Mouse (Mus musculus) neural tube, embryonic 15.5 days (tissue): ENCODE data around the gene Foxp1. TPM values are rescaled to one million over a fixed set of nuclear protein-coding genes. Genes with fewer than 3 reads are reported as not detected.

Experiments
- ATAC-seq: fragments of 200-750 bp; cut with Nextera tagmentation; 2 replicates; pipeline ENCODE4 v1.8.0; 2017; ENCODE audit warnings: mild to moderate bottlenecking, moderate TSS enrichment, moderate library complexity; ENCODE audit not compliant: low FRiP score
- H3K27ac ChIP-seq: fragments of 300-500 bp; sonication (generic); replicated peaks from 2 replicates; pipeline ENCODE4 v1.5.1; 2015; ENCODE audit warnings: mild to moderate bottlenecking, inconsistent platforms
- H3K27me3 ChIP-seq: fragments of 300-500 bp; sonication (generic); replicated peaks from 2 replicates; pipeline ENCODE4 v1.6.1; 2015; ENCODE audit warnings: inconsistent platforms
- H3K36me3 ChIP-seq: fragments of 300-500 bp; sonication (generic); 2 replicates; pipeline ENCODE4 v1.6.1; 2015; ENCODE audit warnings: inconsistent platforms
- H3K4me1 ChIP-seq: fragments of 300-500 bp; sonication (generic); 2 replicates; pipeline ENCODE4 v1.6.1; 2015; ENCODE audit warnings: inconsistent platforms
- H3K4me2 ChIP-seq: fragments of 300-500 bp; sonication (generic); 2 replicates; pipeline ENCODE4 v1.6.1; 2015; ENCODE audit warnings: inconsistent platforms, mild to moderate bottlenecking, moderate library complexity
- H3K4me3 ChIP-seq: fragments of 300-500 bp; sonication (generic); replicated peaks from 2 replicates; pipeline ENCODE4 v1.5.1; 2015; ENCODE audit warnings: mild to moderate bottlenecking, inconsistent platforms
- H3K9ac ChIP-seq: fragments of 300-500 bp; sonication (generic); replicated peaks from 2 replicates; pipeline ENCODE4 v1.6.1; 2015; ENCODE audit warnings: mild to moderate bottlenecking, inconsistent platforms
- H3K9me3 ChIP-seq: fragments of 300-500 bp; sonication (generic); replicated peaks from 2 replicates; pipeline ENCODE4 v1.6.1; 2016; ENCODE audit warnings: inconsistent platforms
- WGBS: fragments of 180-500 bp; shearing (Covaris S2); methylation state at CpG from one replicate; pipeline ENCODE4 v1.1.7; 2015; ENCODE audit warnings: mixed read lengths; 5-methylcytosine and 5-hydroxymethylcytosine counted together
- polyA plus RNA-seq: library from polyadenylated mRNA; unstranded; fragments of >200 nt; fragmentation: Nextera tagmentation; extraction: Ambion mirVana; gene quantifications from 2 replicates; pipeline ENCODE4 v1.2.1, GENCODE M21; 2015

Foxp1 gene
- polyA plus RNA-seq, 1 experiment from 2014 or later, result 51.0 TPM

DNA sequence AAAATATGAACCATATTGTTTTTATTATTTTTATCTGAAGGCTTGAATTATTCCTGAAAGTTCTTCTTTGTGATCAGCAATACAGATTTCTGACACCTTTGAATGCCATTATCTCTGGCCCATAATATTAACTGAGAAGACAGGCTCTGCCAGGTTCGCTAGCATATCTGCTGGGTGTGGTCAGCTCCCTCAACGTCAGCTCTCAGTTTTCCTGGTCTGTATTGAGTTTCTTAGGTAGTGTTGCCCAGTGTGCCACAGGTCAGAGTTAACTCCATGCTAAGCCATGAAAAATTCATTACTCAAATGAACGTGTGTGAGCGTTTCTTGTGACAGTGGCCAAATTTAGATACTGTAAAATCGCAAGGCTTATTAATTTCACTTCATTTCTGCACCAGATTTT, 26.4 kb downstream of the Foxp1 start:
- ATAC-seq, result no peak
- H3K9ac ChIP-seq, result no peak overlapping the region

DNA sequence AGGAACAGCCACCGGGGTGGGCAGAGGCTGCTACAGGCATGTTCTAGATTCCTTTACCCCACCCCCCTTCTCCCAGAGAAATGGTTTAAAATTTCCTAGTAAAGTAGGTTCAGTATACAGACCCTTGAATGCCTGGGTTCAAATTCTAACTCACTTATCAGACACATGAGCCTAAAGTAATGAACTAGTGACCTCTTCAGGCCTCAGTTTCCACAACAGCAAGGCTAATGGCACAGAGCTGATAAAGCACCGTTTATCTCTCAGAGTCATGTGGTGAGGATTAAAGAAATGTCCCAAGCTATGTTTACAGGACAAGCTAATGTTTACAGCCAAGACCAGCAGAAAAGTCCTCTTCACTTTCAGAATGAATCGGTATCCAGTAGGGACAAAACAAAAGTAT, 29.6 kb downstream of the Foxp1 start:
- WGBS, result 63% methylated on average over 3 of the region's 3 CpGs
- no peak for ATAC-seq
- Histone ChIP-seq H3K36me3 (no peaks in the 10 kb centered on the region), H3K9me3 (no peaks in the 10 kb centered on the region), H3K27ac (no peak overlapping the region), H3K4me2 (no peak overlapping the region), H3K27me3 (peaks cover 6% of the 10 kb centered on the region), H3K4me1 (no peaks in the 10 kb centered on the region), H3K9ac (no peak overlapping the region), H3K4me3 (no peak overlapping the region)

More for the DNA sequence above, 26.4 kb downstream of the Foxp1 start:
- Histone ChIP-seq H3K4me1 (no peaks in the 10 kb centered on the region), H3K9me3 (no peaks in the 10 kb centered on the region), H3K4me2 (no peak overlapping the region), H3K27me3 (no peaks in the 10 kb centered on the region), H3K4me3 (no peak overlapping the region), H3K36me3 (no peaks in the 10 kb centered on the region), H3K27ac (no peak overlapping the region)
- WGBS, result 76% methylated on average over 5 of the region's 5 CpGs

DNA sequence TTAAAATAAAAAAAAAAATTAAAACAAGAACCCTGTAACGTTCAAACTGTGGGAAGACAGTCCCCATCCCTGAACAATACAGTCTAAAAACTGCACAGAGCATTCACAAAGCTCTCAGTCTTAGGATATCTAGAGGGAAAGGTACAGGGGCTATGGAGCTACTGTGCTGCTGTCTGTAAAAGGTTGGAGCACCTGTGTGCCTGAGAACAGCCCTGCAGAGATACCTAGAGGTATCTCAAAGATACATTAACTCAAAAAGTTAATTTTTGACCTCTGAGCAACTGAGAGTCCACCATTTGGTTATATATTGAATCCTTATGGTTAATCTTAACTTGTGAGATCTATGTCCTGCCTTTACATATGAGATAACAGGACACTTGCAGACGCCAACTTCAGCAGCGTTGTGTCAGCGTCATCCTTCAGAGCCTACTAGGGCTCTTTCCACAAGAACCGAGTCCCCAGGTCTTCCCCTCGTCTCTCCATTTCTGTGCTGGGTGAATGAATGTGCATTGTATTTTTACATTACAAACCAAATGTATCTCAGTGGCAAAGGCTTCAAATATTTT, 30.5 kb downstream of the Foxp1 start:
- no peak overlapping the region for H3K4me2 ChIP-seq
- H3K27ac ChIP-seq, result no peak overlapping the region
- no peaks in the 10 kb centered on the region for H3K36me3 ChIP-seq
- no peak for ATAC-seq
- WGBS, result 91% methylated on average over 6 of the region's 6 CpGs
- no peak overlapping the region for H3K9ac ChIP-seq
- H3K4me3 ChIP-seq, result no peak overlapping the region
- H3K9me3 ChIP-seq, result no peaks in the 10 kb centered on the region
- no peaks in the 10 kb centered on the region for H3K4me1 ChIP-seq
- H3K27me3 ChIP-seq, result peaks cover 6% of the 10 kb centered on the region

DNA sequence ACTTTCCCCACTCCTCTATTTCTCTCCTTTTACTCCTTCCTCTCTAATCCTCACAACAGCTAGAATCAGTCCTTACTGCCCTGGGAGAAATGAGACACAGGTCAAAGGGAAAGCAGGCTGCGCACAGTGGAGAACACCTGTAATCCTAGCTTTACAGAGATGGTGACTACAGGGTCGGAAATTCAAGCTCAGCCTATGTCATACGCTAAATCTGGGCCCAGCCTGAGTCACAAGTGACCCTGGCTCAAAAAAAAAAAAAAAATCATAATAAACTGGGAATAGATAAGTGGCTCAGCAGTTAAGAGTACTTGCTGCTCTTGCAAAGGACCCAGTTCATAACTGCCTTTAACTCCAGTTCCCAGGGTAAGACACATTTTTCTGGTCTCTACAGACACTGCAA, 31.4 kb downstream of the Foxp1 start:
- Histone ChIP-seq H3K9ac (no peak overlapping the region), H3K27ac (no peak overlapping the region), H3K4me1 (peaks cover 2% of the 10 kb centered on the region), H3K27me3 (peaks cover 6% of the 10 kb centered on the region), H3K9me3 (no peaks in the 10 kb centered on the region), H3K4me3 (no peak overlapping the region), H3K36me3 (no peaks in the 10 kb centered on the region), H3K4me2 (no peak overlapping the region)
- no peak for ATAC-seq
- WGBS, result 95% methylated on average over 3 of the region's 3 CpGs

DNA sequence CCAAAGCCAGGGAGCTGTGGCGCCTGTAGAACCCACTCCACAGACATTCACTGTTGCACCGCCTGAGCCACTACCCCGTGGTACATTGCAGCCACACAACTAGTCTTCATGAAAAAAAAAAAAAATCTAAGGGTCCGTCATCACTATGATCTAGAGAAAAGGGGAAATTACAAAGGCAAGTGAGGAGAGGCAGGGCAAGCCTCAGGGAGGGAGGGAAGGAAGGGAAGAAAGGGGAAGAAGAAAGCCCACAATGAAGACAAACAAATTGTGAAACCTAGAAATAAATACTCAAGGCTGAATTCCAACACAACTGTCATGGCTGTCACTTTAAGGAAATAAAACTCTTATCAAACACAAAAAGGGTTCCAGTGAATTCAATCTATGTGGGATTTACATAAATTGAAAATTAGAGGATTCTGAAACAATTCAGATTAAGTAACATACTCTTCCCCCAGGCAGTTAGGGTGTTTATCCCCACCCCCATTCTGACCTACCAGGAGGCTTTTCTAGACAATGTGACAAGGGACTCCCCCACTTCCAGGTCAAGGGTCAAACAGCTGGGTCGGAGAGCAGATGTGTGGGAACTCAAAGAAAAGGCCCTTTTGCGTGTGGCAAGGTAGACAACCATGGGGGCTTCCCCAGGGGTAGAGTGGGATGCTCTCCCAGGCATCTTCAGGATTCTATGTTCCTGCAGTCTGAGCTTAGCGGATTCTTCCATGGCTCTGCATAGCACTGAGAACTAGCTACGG, 32.4 kb downstream of the Foxp1 start:
- Histone ChIP-seq H3K4me2 (no peak overlapping the region), H3K9me3 (no peaks in the 10 kb centered on the region), H3K9ac (no peak overlapping the region), H3K27ac (no peak overlapping the region), H3K27me3 (peaks cover 6% of the 10 kb centered on the region), H3K4me1 (peaks cover 13% of the 10 kb centered on the region), H3K36me3 (no peaks in the 10 kb centered on the region), H3K4me3 (no peak overlapping the region)
- WGBS, result 81% methylated on average over 8 of the region's 8 CpGs
- ATAC-seq, result no peak

DNA sequence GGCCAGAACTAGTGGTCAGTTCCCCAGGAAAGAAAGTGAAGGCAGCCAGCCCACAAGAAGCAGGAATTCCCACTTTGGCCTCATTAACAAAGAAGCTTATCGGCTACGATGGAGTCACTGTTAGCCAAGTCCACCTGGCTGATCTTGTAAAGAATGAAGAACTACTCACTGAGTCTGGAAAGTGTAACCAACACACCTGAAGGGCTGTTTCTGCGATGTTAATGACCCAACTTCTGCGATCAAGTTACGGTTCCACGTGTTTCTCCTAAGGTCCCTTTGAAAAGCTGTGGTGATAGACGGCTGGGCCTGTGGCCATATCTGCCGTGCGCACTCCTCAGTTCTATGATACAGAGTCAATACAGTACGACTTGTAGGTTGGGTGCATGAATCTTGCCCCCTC, 33.1 kb downstream of the Foxp1 start:
- H3K4me2 ChIP-seq, result no peak overlapping the region
- H3K27ac ChIP-seq, result no peak overlapping the region
- no peak for ATAC-seq
- H3K36me3 ChIP-seq, result no peaks in the 10 kb centered on the region
- no peaks in the 10 kb centered on the region for H3K9me3 ChIP-seq
- H3K4me1 ChIP-seq, result peaks cover 18% of the 10 kb centered on the region
- H3K9ac ChIP-seq, result no peak overlapping the region
- WGBS, result 90% methylated on average over 10 of the region's 10 CpGs
- peaks cover 6% of the 10 kb centered on the region for H3K27me3 ChIP-seq
- H3K4me3 ChIP-seq, result no peak overlapping the region

DNA sequence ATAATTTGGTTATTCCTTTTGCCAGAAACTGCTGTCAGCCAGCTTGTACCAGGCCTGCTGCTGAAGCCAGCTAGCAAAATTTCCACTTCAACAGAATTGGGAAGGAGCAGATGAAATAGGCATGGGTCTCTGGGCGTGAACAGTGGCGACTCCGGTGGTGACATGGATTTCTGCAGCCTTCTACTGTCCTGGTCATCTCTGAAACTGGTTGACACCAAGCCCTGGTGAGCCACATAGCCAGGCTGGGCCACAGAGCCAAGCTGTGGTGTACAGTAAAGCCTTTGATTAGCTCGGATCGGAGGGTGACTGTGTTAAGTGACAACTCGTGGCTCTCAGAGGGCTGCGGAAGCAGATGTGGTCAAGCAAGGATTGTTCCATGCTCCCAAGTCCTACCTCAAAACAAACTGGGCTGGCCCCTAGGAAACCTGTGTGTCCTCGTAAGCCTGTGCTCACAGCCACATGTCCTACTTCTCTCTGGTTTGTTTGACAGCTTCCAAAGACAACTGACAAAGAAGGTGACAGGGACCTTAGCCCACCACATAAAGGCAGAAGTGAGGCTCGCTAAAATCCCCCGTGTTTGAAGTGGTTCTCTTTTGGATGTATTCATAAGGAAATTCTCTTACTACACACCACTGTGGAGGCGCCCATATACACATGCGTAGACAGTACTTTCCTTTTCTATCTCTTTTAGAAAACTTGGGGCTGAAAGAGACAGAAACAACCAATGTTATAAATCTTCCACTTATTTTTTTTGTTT, 36.5 kb downstream of the Foxp1 start:
- WGBS, result 59% methylated on average over 12 of the region's 12 CpGs
- H3K4me2 ChIP-seq, result peak overlapping the region; percentile 56
- H3K4me3 ChIP-seq, result no peak overlapping the region
- H3K9me3 ChIP-seq, result no peaks in the 10 kb centered on the region
- H3K4me1 ChIP-seq, result peaks cover 24% of the 10 kb centered on the region
- peak; percentile 48 for ATAC-seq
- no peak overlapping the region for H3K9ac ChIP-seq
- no peaks in the 10 kb centered on the region for H3K36me3 ChIP-seq
- H3K27ac ChIP-seq, result peak overlapping the region; percentile 83
- H3K27me3 ChIP-seq, result peaks cover 6% of the 10 kb centered on the region

DNA sequence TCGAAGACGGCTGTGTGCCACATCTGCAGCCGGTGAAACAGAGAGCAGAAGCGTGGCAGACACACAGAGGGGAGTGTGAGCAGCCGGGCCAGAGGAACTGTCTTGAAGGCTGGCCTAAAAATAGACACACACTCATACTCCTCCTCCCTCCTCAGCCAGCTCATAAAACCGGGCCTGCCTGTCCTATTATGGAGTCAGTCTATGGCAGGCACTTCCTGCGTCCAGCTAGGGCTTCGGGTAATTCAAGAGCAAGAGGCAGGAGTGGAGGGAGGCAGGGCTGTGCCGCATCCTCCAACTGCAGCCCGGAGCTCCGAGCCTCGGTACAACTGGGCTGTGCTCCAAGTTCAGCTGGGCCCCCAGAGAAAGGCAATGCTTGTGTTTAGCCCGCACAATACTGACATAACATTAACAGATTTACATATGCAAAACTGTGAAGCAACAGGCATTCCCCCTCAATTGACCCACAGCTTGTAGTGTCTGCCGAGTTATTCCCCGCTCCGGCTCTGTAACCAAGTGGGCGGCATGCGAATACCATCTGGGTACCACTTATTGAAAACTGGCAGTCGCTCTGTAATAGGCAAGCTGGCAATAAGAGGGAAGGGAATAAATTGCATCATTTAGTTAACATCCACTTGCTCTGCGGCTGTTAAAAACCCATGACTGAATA, 37.2 kb downstream of the Foxp1 start:
- no peaks in the 10 kb centered on the region for H3K36me3 ChIP-seq
- peak overlapping the region; percentile 83 for H3K27ac ChIP-seq
- peaks cover 24% of the 10 kb centered on the region for H3K4me1 ChIP-seq
- ATAC-seq, result peak; percentile 91
- peak overlapping the region; percentile 56 for H3K4me2 ChIP-seq
- peak overlapping the region; percentile 27 for H3K9ac ChIP-seq
- WGBS, result 5% methylated on average over 20 of the region's 20 CpGs
- peaks cover 6% of the 10 kb centered on the region for H3K27me3 ChIP-seq
- peak overlapping the region; percentile 20 for H3K4me3 ChIP-seq
- no peaks in the 10 kb centered on the region for H3K9me3 ChIP-seq

DNA sequence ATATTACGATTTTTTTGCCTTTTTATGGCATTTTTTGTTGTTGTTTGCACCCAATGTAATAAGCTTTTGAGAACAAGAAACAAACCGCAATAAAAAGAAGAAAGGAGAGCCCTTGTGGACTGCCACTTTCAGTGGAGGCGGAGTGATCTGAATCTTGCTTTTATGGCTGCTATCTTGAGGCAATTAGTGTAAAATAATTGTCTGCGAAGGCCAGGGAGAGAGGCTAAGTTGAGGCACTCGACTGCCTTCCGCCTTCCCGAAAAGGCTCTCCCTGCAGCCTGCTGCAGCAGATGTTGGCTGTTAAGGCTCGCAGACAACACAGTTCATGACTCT, 37.7 kb downstream of the Foxp1 start:
- ATAC-seq, result no peak
- Histone ChIP-seq H3K36me3 (no peaks in the 10 kb centered on the region), H3K4me1 (peaks cover 24% of the 10 kb centered on the region), H3K9ac (peak overlapping the region; percentile 27), H3K9me3 (no peaks in the 10 kb centered on the region), H3K4me3 (peak overlapping the region; percentile 20), H3K27ac (peak overlapping the region; percentile 83), H3K4me2 (peak overlapping the region; percentile 56), H3K27me3 (peaks cover 6% of the 10 kb centered on the region)
- 4% methylated on average over 8 of the region's 8 CpGs for WGBS

DNA sequence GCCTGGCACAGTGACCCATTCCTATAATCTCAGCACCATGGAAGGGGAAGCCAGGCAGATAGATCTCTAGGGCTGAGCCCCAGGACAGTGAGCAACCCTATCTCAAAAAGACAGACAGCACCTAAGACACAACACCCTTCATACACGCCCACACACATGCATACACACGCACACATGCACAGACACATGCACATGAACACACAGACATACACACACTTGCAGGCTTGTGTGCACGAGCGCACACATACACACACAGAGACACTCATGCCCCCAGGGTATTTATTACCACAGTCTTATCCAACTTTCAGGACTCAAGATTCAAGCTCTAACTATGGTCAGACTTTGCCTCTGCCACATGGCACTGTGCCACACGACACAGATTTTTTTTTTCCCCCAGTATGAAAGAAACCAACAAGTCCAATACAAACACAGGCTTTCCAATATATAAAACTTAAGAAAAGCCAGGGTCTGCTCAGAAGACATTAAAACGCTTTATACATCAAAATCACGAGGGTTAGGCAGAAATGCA, 38.3 kb downstream of the Foxp1 start:
- Histone ChIP-seq H3K27ac (no peak overlapping the region), H3K4me2 (peak overlapping the region; percentile 56), H3K36me3 (no peaks in the 10 kb centered on the region), H3K4me1 (peaks cover 24% of the 10 kb centered on the region), H3K9ac (no peak overlapping the region), H3K9me3 (no peaks in the 10 kb centered on the region), H3K4me3 (no peak overlapping the region), H3K27me3 (peaks cover 6% of the 10 kb centered on the region)
- 57% methylated on average over 7 of the region's 7 CpGs for WGBS
- no peak for ATAC-seq

DNA sequence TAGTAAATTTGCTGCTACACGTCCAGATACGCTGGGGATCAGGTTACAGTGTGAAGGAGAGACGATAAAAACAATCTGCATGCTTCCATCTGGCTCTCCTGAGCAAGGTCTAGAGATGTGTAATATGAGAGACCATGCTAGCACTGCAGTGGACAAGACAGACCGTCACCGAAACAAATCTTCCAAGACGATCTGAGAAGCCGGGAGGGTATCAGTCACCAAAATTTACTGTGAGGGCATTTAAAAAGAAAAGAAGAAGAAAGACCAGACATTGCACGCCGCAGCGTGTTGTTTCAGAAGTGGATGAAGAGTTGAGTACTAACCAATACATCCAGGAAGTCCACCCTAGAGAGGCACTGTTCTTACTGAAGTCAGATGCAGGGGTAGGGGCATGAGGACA, 39.0 kb downstream of the Foxp1 start:
- WGBS, result 62% methylated on average over 10 of the region's 10 CpGs
- no peak overlapping the region for H3K4me2 ChIP-seq
- H3K27ac ChIP-seq, result no peak overlapping the region
- ATAC-seq, result no peak
- H3K9me3 ChIP-seq, result no peaks in the 10 kb centered on the region
- H3K4me1 ChIP-seq, result peaks cover 24% of the 10 kb centered on the region
- H3K4me3 ChIP-seq, result no peak overlapping the region
- H3K27me3 ChIP-seq, result peaks cover 6% of the 10 kb centered on the region
- no peaks in the 10 kb centered on the region for H3K36me3 ChIP-seq
- H3K9ac ChIP-seq, result no peak overlapping the region
